Mouse (Mus musculus) lung, postnatal 36 days (tissue): ENCODE measurements at regions not wholly inside any gene's neighbourhood (a gene's known extent, or its start where the extent isn't known, plus 50 kb on each side); places are given as distances from the start of the nearest gene placed in this dataset.

Source experiments
- DNase-seq: peaks from one replicate; pipeline ENCODE4 v3.0.0; 2022; ENCODE audit warnings: mixed read lengths

GRCm38 (mm10) chr2:27812946-27813345 lies 73.3 kb upstream of the Col5a1 start:
- no peak for DNase-seq

GRCm38 (mm10) chr2:27813370-27813769 lies 72.9 kb upstream of the Col5a1 start:
- DNase-seq = peak; percentile 6

GRCm38 (mm10) chr2:27818656-27819055 lies 67.6 kb upstream of the Col5a1 start:
- peak; percentile 15 for DNase-seq

GRCm38 (mm10) chr2:27826826-27827225 lies 59.4 kb upstream of the Col5a1 start:
- DNase-seq = no peak

- DNase-seq = no peak
These were observed 58.6 kb upstream of the Col5a1 start for GRCm38 (mm10) chr2:27827582-27827981.

- no peak for DNase-seq
These were observed 58.0 kb upstream of the Col5a1 start for GRCm38 (mm10) chr2:27828237-27828636.

- no peak for DNase-seq
These were observed 56.7 kb upstream of the Col5a1 start for GRCm38 (mm10) chr2:27829551-27829950.

- no peak for DNase-seq
These were observed 51.3 kb upstream of the Col5a1 start for GRCm38 (mm10) chr2:27834971-27835370.

GRCm38 (mm10) chr2:27835758-27836460 lies 50.3 kb upstream of the Col5a1 start:
- DNase-seq = no peak
